Mouse (Mus musculus): ENCODE results near the gene Dvl2. TPM values are rescaled to one million over a fixed set of nuclear protein-coding genes. Genes with fewer than 3 reads are reported as not detected.

The Dvl2 gene
- polyA plus RNA-seq, 1 experiment, result 45.7 TPM

- TF ChIP-seq POLR2A (IDR thresholded peaks at IDR 0.05; ENCODE audit: borderline replicate concordance, extremely low read depth, insufficient read depth, insufficient read length, poor library complexity, severe bottlenecking), result no peak
- TF ChIP-seq CTCF (IDR thresholded peaks at IDR 0.05; ENCODE audit: borderline replicate concordance, extremely low read depth, insufficient read depth, insufficient read length), result peak; percentile 52
- peak; percentile 96 for DNase-seq (ENCODE audit: low read depth)
Measured at GRCm38 (mm10) chr11:70020731-70021263, 20.4 kb downstream of the Dvl2 start.

GRCm38 (mm10) chr11:70021264-70022132 lies 21.1 kb downstream of the Dvl2 start:
- DNase-seq (ENCODE audit: low read depth), result peak; percentile 99
- no peak for TF ChIP-seq POLR2A (IDR thresholded peaks at IDR 0.05; ENCODE audit: borderline replicate concordance, extremely low read depth, insufficient read depth, insufficient read length, poor library complexity, severe bottlenecking)
- TF ChIP-seq CTCF (IDR thresholded peaks at IDR 0.05; ENCODE audit: borderline replicate concordance, extremely low read depth, insufficient read depth, insufficient read length), result no peak

- peak; percentile 87 for DNase-seq (ENCODE audit: low read depth)
- TF ChIP-seq CTCF (IDR thresholded peaks at IDR 0.05; ENCODE audit: borderline replicate concordance, extremely low read depth, insufficient read depth, insufficient read length) (no peak), POLR2A (IDR thresholded peaks at IDR 0.05; ENCODE audit: borderline replicate concordance, extremely low read depth, insufficient read depth, insufficient read length, poor library complexity, severe bottlenecking) (no peak)
Measured at GRCm38 (mm10) chr11:70023481-70024150, 23.2 kb downstream of the Dvl2 start.

- no peak for TF ChIP-seq POLR2A (IDR thresholded peaks at IDR 0.05; ENCODE audit: borderline replicate concordance, extremely low read depth, insufficient read depth, insufficient read length, poor library complexity, severe bottlenecking)
- TF ChIP-seq CTCF (IDR thresholded peaks at IDR 0.05; ENCODE audit: borderline replicate concordance, extremely low read depth, insufficient read depth, insufficient read length), result no peak
- no peak for DNase-seq (ENCODE audit: low read depth)
Measured at GRCm38 (mm10) chr11:70024151-70024514, 23.7 kb downstream of the Dvl2 start.

GRCm38 (mm10) chr11:70026689-70027088 lies 26.3 kb downstream of the Dvl2 start:
- peak; percentile 73 for DNase-seq (ENCODE audit: low read depth)
- TF ChIP-seq POLR2A (IDR thresholded peaks at IDR 0.05; ENCODE audit: borderline replicate concordance, extremely low read depth, insufficient read depth, insufficient read length, poor library complexity, severe bottlenecking) (no peak), CTCF (IDR thresholded peaks at IDR 0.05; ENCODE audit: borderline replicate concordance, extremely low read depth, insufficient read depth, insufficient read length) (no peak)

- DNase-seq (ENCODE audit: low read depth), result no peak
- no peak for TF ChIP-seq POLR2A (IDR thresholded peaks at IDR 0.05; ENCODE audit: borderline replicate concordance, extremely low read depth, insufficient read depth, insufficient read length, poor library complexity, severe bottlenecking)
- TF ChIP-seq CTCF (IDR thresholded peaks at IDR 0.05; ENCODE audit: borderline replicate concordance, extremely low read depth, insufficient read depth, insufficient read length), result no peak
Measured at GRCm38 (mm10) chr11:70027397-70027796, 27.0 kb downstream of the Dvl2 start.

GRCm38 (mm10) chr11:70028401-70029129 lies 28.2 kb downstream of the Dvl2 start:
- no peak for TF ChIP-seq POLR2A (IDR thresholded peaks at IDR 0.05; ENCODE audit: borderline replicate concordance, extremely low read depth, insufficient read depth, insufficient read length, poor library complexity, severe bottlenecking)
- no peak for TF ChIP-seq CTCF (IDR thresholded peaks at IDR 0.05; ENCODE audit: borderline replicate concordance, extremely low read depth, insufficient read depth, insufficient read length)

GRCm38 (mm10) chr11:70029130-70029801 lies 28.9 kb downstream of the Dvl2 start:
- peak; percentile 99 for DNase-seq (ENCODE audit: low read depth)
- no peak for TF ChIP-seq CTCF (IDR thresholded peaks at IDR 0.05; ENCODE audit: borderline replicate concordance, extremely low read depth, insufficient read depth, insufficient read length)
- no peak for TF ChIP-seq POLR2A (IDR thresholded peaks at IDR 0.05; ENCODE audit: borderline replicate concordance, extremely low read depth, insufficient read depth, insufficient read length, poor library complexity, severe bottlenecking)

More at GRCm38 (mm10) chr11:70028401-70029129, 28.2 kb downstream of the Dvl2 start:
- no peak for DNase-seq (ENCODE audit: low read depth)

- TF ChIP-seq POLR2A (IDR thresholded peaks at IDR 0.05; ENCODE audit: borderline replicate concordance, extremely low read depth, insufficient read depth, insufficient read length, poor library complexity, severe bottlenecking) (no peak), CTCF (IDR thresholded peaks at IDR 0.05; ENCODE audit: borderline replicate concordance, extremely low read depth, insufficient read depth, insufficient read length) (no peak)
- DNase-seq (ENCODE audit: low read depth), result no peak
Measured at GRCm38 (mm10) chr11:70029829-70030550, 29.6 kb downstream of the Dvl2 start.

Data from brain, embryonic 14.5 days (tissue).